ENCODE assay signal across 7 mouse cellular contexts in the genomic region with DNA sequence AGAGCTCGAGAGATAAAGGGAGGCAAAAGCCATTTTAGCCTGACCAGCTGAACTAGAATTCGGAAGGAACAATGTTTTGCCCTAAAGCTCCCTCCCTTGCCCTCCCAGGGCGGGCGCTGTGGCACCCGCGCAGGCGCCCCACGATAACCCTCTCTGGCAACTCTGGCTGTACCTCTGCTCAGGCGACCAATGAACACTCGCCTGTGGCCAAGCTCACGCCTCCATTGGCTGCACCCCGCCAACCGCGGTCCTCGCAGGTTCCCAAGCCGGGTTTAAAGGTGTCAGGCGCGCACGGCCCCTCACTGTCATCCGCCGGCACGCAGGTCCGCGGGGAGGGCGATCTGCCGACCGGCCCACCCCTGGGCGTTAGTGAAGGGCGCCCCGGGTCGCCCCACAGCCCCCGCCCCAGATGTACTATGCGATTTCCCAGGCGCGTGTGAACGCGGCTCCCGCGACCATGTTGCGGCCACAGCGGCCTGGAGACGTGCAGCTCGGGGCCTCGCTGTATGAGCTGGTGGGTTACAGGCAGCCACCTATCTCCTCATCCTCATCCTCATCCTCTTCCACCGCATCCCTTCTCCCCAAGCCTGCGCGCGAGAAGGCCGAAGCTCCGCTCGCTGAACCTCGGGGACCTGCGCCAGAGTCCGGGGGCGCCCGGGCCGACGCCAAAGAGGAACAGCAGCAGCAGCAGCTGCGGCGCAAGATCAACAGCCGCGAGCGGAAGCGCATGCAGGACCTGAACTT. TPM values are rescaled to one million over a fixed set of nuclear protein-coding genes. Genes with fewer than 3 reads are reported as not detected.
DNase-seq lines count a peak whose midpoint lies in the region; ATAC-seq and TF ChIP-seq lines count a peak whose summit lies in the region.

Olig1 (plus strand) TSS at position 305 of the 744 bp plus-strand sequence.

- H3K79me2 ChIP-seq in heart, adult 2 months (replicated peaks; ENCODE audit: control insufficient read depth, insufficient read depth, low read length): no peaks in the 10 kb centered on the region

- TF ChIP-seq POLR2A in brain, embryonic 14.5 days (IDR thresholded peaks at IDR 0.05; ENCODE audit: borderline replicate concordance, extremely low read depth, insufficient read depth, insufficient read length, poor library complexity, severe bottlenecking): no peak
- no peak for TF ChIP-seq POLR2A in heart, adult 2 months (IDR thresholded peaks at IDR 0.05; ENCODE audit: insufficient read depth, low read depth, low read length)

- intact Hi-C loops in heart, adult 2 months (cut with DNase I): no loop called here

- no peak for TF ChIP-seq EP300 in heart, adult 2 months (IDR thresholded peaks at IDR 0.05; ENCODE audit: insufficient read depth, low read depth, low read length)

- peak within 1 kb of the TSS; percentile 35; the same call in 1 of the 2 replicates for H3K27ac ChIP-seq in embryonic facial prominence, embryonic 10.5 days (replicated peaks)
- no peak within 1 kb of the TSS for H3K27ac ChIP-seq in heart, adult 2 months
- H3K27ac ChIP-seq in limb, embryonic 11.5 days (replicated peaks; ENCODE audit: low read depth, low read length): no peak within 1 kb of the TSS
- H3K27ac ChIP-seq in midbrain, embryonic 14.5 days (replicated peaks; ENCODE audit: low read depth, low read length): no peak within 1 kb of the TSS

- no peaks in the 10 kb centered on the region for H3K9me3 ChIP-seq in embryonic facial prominence, embryonic 10.5 days
- no peaks in the 10 kb centered on the region for H3K9me3 ChIP-seq in limb, embryonic 11.5 days (ENCODE audit: control insufficient read depth, low read length)
- H3K9me3 ChIP-seq in midbrain, embryonic 14.5 days (ENCODE audit: control insufficient read depth, low read length): no peaks in the 10 kb centered on the region

- peaks cover 25% of the 10 kb centered on the region for H3K4me1 ChIP-seq in embryonic facial prominence, embryonic 10.5 days
- H3K4me1 ChIP-seq in heart, adult 2 months (ENCODE audit: control insufficient read depth, insufficient read depth, low read length): no peaks in the 10 kb centered on the region
- H3K4me1 ChIP-seq in limb, embryonic 11.5 days (ENCODE audit: control insufficient read depth, insufficient read depth, low read length): peaks cover 11% of the 10 kb centered on the region
- H3K4me1 ChIP-seq in midbrain, embryonic 14.5 days (ENCODE audit: control insufficient read depth, insufficient read depth, low read length): peaks cover 12% of the 10 kb centered on the region

- peak within 1 kb of the TSS; percentile 84 for H3K4me2 ChIP-seq in limb, embryonic 11.5 days (ENCODE audit: low read depth, severe bottlenecking)
- peak within 1 kb of the TSS; percentile 86 for H3K4me2 ChIP-seq in midbrain, embryonic 14.5 days (ENCODE audit: low read length)

- H3K36me3 ChIP-seq in embryonic facial prominence, embryonic 10.5 days (replicated peaks): no peaks in the 10 kb centered on the region
- no peaks in the 10 kb centered on the region for H3K36me3 ChIP-seq in heart, adult 2 months (ENCODE audit: control insufficient read depth, insufficient read depth, low read length)
- no peaks in the 10 kb centered on the region for H3K36me3 ChIP-seq in limb, embryonic 11.5 days (ENCODE audit: control insufficient read depth, insufficient read depth, low read length)
- no peaks in the 10 kb centered on the region for H3K36me3 ChIP-seq in midbrain, embryonic 14.5 days (ENCODE audit: control insufficient read depth, insufficient read depth, low read length)

- H3K4me3 ChIP-seq in embryonic facial prominence, embryonic 10.5 days: peak within 1 kb of the TSS; percentile 62
- peak within 1 kb of the TSS; percentile 22; the same call in 1 of the 2 replicates for H3K4me3 ChIP-seq in heart, adult 2 months
- peak within 1 kb of the TSS; percentile 38 for H3K4me3 ChIP-seq in limb, embryonic 11.5 days (ENCODE audit: low read depth, low read length)
- H3K4me3 ChIP-seq in midbrain, embryonic 14.5 days (replicated peaks; ENCODE audit: low read depth, low read length): peak within 1 kb of the TSS; percentile 46

- TF ChIP-seq CTCF in brain, embryonic 14.5 days (IDR thresholded peaks at IDR 0.05; ENCODE audit: borderline replicate concordance, extremely low read depth, insufficient read depth, insufficient read length): no peak
- TF ChIP-seq CTCF in heart, adult 2 months (IDR thresholded peaks at IDR 0.05): no peak

- DNase-seq in brain, embryonic 14.5 days (ENCODE audit: low read depth): peak; percentile 90
- DNase-seq in embryonic facial prominence, embryonic 10.5 days (ENCODE audit: low spot score): peak; percentile 81
- DNase-seq in heart, adult 2 months: peak; percentile 40 to 56
- DNase-seq in kidney, adult 8-10 months: peak; percentile 7 to 16
- DNase-seq in limb, embryonic 11.5 days (ENCODE audit: low spot score): peak; percentile 73
- DNase-seq in midbrain, embryonic 14.5 days: peak; percentile 83
- peak; percentile 77 for DNase-seq in telencephalon, adult 2 months (ENCODE audit: low read depth, low spot score)

- no peak within 1 kb of the TSS for H3K9ac ChIP-seq in heart, adult 2 months (ENCODE audit: low read depth, low read length)
- no peak within 1 kb of the TSS; the same call in 1 of the 2 replicates for H3K9ac ChIP-seq in limb, embryonic 11.5 days (ENCODE audit: low read length)
- peak within 1 kb of the TSS; percentile 29; the same call in 1 of the 2 replicates for H3K9ac ChIP-seq in midbrain, embryonic 14.5 days (replicated peaks; ENCODE audit: low read length)

- peaks cover 100% of the 10 kb centered on the region for H3K27me3 ChIP-seq in embryonic facial prominence, embryonic 10.5 days (replicated peaks; ENCODE audit: low read depth, poor library complexity, severe bottlenecking)
- H3K27me3 ChIP-seq in heart, adult 2 months (ENCODE audit: control insufficient read depth, insufficient read depth, low read length): peaks cover 20% of the 10 kb centered on the region
- peaks cover 86% of the 10 kb centered on the region for H3K27me3 ChIP-seq in limb, embryonic 11.5 days (ENCODE audit: control insufficient read depth, insufficient read depth, low read length)
- H3K27me3 ChIP-seq in midbrain, embryonic 14.5 days (ENCODE audit: control insufficient read depth, insufficient read depth, low read length): peaks cover 88% of the 10 kb centered on the region

- 1% methylated on average over 64 of the region's 64 CpGs for WGBS in embryonic facial prominence, embryonic 10.5 days
- WGBS in heart, adult 2 months: under 1% methylated on average over 64 of the region's 64 CpGs
- under 1% methylated on average over 62 of the region's 64 CpGs for WGBS in limb, embryonic 11.5 days
- under 1% methylated on average over 64 of the region's 64 CpGs for WGBS in midbrain, embryonic 14.5 days

- ATAC-seq in limb, embryonic 11.5 days (ENCODE audit: insufficient number of reproducible peaks, low FRiP score, low TSS enrichment, low read depth): peak; percentile 55; the same call in 1 of the 2 replicates
- peak; percentile 87 for ATAC-seq in midbrain, embryonic 14.5 days (ENCODE audit: low FRiP score, low TSS enrichment)

RNA-seq across cellular contexts. Expression of gene Olig1, which starts in this region (rescaled TPM):
- polyA plus RNA-seq in brain, embryonic 14.5 days (2012; rRNA removed): 47.7 and 61.3 TPM in 2 replicates
- 1.9 and 3.3 TPM in 2 replicates for polyA plus RNA-seq in embryonic facial prominence, embryonic 10.5 days (2016; fragmentation: Nextera tagmentation; extraction: Ambion mirVana)
- total RNA-seq in heart, adult 2 months (2021): not detected
- 0.12 and 0.25 TPM in 2 replicates for polyA plus RNA-seq in heart, adult 2 months (2012; rRNA removed)
- 0.13 TPM in 1 of 2 replicates, not detected in the other for polyA plus RNA-seq in limb, embryonic 11.5 days (2014; fragmentation: Nextera tagmentation; extraction: Ambion mirVana)
- 43.7 and 57.0 TPM in 2 replicates for polyA plus RNA-seq in midbrain, embryonic 14.5 days (2014; fragmentation: Nextera tagmentation; extraction: Ambion mirVana)

Comparison
In these comparisons a context has a peak if more than half of its experiments do, and no peak if none do; other contexts are left out.
1. RNA of gene Olig1 (polyA plus RNA-seq): 47.7 to 61.3 TPM in brain, embryonic 14.5 days and 43.7 to 57.0 TPM in midbrain, embryonic 14.5 days; 1.9 to 3.3 TPM in embryonic facial prominence, embryonic 10.5 days, 0.12 to 0.25 TPM in heart, adult 2 months and 0.13 TPM in limb, embryonic 11.5 days; every median in the first group is over 10 times any median in the second.
2. Peak in DNase-seq and H3K4me3 ChIP-seq in heart, adult 2 months; RNA of the gene not detected or under 1 TPM.
3. Peak in DNase-seq, ATAC-seq, H3K4me3 ChIP-seq and H3K4me2 ChIP-seq in limb, embryonic 11.5 days; RNA of the gene not detected or under 1 TPM.
4. DNase-seq: peak in every context shown above with its lines; median percentile 90 in brain, embryonic 14.5 days; 83 in midbrain, embryonic 14.5 days; 81 in embryonic facial prominence, embryonic 10.5 days; 77 in telencephalon, adult 2 months; 73 in limb, embryonic 11.5 days; 48 in heart, adult 2 months; 12 in kidney, adult 8-10 months.
5. Peak in every context shown above with its lines, with median percentiles within 50 percentile points of each other: H3K4me3 ChIP-seq.